Mouse (Mus musculus): Measurements from ENCODE around the gene Rnf5.

Rnf5 gene

DNA sequence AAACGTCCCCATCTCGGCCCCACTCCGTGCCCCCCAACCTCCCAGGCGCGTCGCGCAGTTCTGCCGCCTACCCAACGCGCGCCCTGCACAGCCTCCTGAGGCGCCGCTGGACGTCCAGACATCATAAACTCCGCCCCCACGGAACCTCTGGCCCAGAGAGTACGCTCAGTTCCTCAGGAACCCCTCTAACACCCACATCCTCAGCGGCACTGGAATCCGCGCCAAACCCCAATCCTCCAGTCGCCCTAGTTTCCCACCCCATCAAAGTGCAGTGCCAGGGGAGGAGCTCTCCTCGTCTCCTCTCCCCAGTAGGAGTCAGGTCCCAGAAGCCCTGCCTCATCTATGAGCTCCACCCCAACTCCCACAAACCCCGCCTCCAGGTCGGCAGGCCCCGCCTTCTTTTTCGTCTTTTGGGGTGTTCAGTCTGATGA is 28.8 kb upstream of the Rnf5 start:
- DNase-seq (ENCODE audit: low spot score in 2 of 2): peak; percentile 85 to 87

DNA sequence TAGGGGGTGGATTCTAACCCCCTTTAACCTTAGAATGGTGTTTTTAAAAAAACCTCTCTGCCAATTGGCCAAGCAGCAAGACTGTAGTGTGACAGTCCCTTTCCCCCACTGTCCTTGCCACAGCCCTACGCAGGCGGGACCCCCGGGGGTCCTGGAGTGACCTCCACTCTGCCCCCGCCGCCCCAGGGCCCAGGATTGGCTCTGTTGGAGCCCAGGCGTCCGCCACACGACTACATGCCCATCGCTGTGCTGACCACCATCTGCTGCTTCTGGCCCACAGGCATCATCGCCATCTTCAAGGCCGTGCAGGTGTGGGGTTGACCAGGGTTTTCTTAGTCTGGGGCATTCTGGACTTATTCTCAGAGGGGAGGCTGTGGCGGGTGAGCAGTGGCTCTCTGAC is 28.2 kb upstream of the Rnf5 start:
- DNase-seq (ENCODE audit: low spot score in 2 of 2): no peak

DNA sequence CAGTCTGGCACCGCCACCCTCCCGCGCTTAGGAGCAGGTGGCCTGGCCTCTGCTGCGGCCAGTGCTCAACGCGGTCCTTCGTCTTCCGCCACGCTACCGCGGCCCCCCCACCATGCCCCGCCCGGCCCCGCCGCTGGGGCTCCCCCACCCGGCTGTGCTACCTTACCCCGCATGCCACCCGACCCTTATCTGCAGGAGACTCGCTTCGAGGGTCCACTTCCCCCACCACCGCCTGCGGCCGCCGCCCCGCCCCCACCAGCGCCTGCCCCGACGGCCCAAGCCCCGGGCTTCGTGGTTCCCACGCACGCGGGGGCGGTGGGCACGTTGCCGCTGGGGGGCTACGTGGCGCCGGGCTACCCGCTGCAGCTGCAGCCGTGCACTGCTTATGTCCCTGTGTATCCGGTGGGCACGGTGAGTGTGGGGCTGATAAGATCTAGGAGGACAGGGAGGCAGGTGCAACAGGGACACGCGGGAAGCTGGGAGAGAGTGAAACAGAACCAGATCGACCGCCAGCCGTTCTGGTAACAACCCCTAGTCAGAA is 27.3 kb upstream of the Rnf5 start:
- no peak for DNase-seq (ENCODE audit: low spot score in 2 of 2)

DNA sequence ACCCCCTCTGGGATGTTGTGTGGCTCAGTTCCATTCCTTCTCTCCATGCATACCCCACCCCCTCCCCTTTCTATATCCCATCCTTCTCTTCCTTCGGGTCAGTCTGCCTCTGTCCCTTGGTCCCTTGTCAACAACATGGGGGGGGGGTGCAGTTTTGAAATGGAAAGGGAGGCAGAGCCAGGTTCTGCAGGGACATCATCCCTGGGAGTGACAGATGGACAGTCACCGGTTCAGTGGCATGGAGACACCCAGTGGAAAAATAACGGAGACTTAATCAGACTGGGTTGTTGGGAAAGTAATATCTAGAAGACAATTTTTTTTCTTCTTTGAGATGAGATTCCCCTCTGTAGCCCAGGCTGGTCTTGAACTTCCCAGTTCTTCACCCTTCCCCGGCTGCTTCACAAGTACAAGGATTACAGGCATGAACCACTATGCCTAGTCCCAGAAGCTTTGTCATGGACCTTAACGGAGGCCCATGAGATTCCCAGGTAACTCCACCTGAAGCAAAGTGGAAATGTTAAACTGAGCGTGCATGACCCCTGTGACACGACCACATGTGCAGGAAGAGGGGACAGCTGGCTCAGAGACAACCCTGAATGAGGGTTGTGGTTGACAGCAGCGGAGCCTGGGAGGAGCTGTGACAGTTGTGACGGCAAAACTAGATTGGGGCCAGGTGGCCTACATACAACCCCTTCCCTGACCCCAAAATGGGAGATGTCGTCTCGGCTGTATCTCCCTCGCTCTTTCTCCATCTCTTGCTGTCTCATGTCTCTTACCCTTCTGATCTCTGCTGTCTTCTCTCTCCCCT is 26.5 kb upstream of the Rnf5 start:
- DNase-seq (ENCODE audit: low spot score in 2 of 2): no peak

DNA sequence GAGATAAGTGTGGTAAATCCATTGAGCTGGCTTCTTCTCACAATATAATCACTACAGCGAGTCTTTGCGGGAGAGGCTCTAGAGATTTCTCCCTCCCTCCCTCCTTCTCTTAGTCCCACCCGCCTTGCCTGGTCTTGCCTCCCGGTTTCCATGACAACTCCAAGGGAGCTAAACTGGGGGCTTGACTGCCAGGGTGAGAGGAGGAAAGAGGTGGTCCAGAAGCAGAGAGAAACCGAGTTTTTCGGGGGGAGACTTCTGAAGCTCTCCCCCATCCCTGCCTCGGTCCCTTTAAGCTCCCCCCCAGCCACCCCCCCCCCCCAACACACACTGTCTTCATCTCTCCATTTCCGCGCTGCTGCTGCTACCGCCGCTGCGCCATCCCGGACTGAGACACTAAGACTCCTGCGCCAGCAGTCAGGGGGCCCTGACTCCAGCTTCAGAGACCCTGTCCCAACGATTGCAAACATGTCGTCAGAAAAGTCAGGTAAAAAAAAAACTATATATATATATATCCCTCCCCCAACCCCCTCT is 25.8 kb upstream of the Rnf5 start, which contains the start of gene Prrt1:
Gene Prrt1 (plus strand): TSS at position 313 of the 531 bp plus-strand sequence.
- peak in 1 of 2 experiments; percentile 73 for DNase-seq (ENCODE audit: low spot score in 2 of 2)

DNA sequence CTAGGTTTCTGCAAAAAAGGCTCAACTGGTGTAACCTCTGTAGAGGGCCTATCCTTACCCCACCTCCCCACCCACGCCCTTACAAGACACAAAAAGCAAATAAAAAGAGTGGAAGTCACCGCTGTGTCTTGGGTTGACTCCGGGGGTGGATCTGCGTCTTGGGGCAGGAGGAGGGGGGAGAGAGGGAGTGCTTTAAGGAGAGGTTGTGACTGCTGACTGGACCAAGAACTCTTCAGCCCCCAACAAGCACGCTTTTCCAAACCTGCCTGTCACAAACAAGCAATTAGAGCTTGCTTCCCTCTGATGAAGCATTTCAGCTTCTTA is 25.1 kb upstream of the Rnf5 start:
- no peak for DNase-seq (ENCODE audit: low spot score in 2 of 2)

DNA sequence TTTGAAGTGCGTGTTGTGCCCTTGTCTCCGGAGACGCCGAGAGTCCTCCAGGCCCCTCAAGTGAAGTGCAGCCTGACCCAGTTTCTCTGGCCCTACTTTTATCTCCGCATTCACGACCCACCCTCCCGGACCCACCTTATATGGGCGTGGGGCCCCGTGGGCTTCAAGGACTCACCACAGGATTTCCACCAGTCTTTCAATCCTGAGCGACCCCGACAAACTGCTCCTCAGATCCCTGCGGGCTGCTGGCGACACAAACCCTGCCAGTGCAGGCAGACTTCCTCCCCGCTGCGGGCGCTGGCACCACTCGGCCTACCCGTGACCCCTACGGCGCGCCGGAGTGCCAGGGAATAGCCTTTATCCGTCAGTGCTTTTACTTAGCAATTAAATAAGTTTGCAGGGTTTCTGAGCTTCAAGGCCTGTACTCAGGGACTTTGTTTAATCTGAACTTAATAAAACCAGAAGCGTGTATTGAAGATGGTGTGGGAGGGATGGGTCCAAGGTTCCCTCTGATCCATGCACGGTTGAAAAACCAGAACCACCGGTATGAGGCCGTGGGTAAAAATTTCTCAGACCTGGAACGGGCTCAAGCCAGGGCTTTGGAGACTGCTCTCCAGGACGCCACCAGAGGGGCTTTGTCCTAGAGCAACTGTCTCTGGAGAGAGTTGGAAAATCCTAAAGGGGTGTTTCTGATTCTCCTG is 24.6 kb upstream of the Rnf5 start, which contains the start of gene Ppt2:
Gene Ppt2 (minus strand): TSS at position 568 of the 701 bp plus-strand sequence.
- DNase-seq (ENCODE audit: low spot score in 2 of 2): no peak

DNA sequence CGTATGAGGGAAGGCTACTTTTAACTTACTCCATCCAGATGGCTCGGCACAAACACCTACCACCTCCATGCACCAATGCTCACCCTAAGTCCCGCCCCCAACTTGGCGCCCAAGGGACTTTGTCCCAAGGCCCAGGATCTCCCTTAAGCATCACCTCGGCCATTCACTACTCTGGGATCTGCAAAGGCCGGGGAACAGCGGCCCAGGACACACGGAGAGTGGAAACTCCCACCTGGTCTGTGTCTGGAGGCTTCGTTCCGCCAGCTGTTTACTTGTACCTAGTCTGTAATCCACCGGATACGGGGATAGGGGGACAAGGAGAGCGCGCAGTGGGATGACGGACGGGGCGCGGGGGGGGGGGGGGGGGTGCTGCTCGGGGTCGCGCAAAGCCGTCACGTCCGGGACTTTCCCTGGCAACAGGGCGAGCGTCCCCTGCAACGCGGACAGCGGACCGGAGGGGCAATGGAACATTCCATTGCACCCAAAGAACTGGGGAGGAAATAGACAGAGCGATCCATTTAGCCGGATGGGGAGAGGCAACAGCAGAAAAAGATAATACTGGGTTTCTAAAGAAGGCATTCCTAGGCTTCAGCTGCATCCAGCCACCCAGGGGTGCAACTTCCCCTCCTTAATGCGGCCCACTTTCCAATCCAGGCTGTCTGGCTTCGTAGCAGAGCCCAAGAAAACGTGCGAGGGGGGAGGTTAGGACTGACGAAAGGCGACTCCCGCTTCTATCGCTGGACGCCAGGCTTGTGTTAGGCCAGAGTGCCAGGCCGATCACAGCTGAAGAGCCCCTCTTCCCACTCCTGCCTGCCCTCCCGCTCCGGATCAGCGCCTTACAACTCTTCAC is 23.8 kb upstream of the Rnf5 start:
- peak; percentile 84 to 87 for DNase-seq (ENCODE audit: low spot score in 2 of 2)

DNA sequence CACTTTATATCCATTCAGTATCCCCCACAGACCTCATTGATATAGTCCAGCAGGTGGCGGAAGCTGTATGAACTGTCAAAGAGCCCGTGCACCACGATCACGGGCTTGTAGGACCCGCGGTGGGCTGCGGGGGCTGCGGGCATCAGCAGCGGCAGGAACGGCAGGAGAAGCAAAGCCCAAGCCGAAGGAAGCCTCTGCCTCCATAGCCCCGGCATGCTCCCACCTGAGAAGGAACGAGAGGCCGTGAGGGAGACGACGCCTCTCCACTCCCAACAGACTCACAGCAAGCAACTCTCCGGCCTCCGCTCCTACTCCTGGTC is 23.2 kb upstream of the Rnf5 start:
- DNase-seq (ENCODE audit: low spot score in 2 of 2): peak in 1 of 2 experiments; percentile 65

DNA sequence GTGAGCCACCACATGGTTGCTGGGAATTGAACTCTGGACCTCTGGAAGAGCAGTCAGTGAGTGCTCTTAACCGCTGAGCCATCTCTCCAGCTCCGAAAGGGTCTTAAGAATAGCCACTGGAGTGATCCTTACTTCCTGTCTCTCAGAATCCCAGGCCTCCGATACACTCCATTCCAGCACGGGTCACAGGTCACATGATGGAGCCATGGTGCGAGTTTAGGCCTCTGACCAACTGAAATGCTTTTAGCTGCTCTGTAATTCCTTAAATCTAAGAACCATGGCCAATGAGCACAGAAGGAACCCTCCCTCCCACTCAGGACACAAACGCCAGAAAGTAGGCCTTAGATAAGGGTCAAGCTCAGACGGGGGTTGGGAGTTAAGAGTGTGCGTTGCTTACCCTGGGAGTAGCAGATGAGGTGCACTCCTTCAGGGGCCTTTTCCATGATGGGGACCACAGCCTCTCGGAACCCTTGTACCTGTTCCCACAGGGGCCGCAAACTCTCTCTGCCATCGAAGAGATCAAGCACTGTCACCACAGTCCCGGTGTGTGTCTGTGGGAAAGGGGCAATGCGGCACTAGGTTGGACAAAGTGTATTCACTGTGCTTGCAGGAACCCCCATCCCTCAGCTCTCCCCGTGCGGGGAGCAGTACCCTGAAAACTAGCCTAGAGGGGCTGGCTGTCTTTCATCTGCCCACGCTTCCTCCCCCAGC is 22.7 kb upstream of the Rnf5 start:
- DNase-seq (ENCODE audit: low spot score in 2 of 2): no peak

DNA sequence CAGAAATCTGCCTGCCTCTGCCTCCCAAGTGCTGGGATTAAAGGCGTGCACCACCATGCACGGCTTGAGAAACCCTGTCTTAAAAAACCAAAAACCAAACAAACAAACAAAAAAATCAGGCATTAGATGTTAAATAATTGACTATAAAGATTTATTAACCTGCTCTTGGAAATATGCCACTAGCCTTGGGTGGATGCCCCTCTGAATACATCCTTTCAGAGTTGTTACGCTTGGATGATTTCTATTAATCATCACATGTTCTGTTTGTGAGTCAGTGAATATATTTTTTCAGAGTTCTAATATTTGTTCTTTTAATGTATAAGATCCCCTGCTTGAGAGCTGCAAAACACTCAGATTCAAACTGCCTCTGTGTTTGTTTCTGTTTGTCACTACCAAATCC is 21.5 kb upstream of the Rnf5 start:
- DNase-seq (ENCODE audit: low spot score in 2 of 2): no peak

DNA sequence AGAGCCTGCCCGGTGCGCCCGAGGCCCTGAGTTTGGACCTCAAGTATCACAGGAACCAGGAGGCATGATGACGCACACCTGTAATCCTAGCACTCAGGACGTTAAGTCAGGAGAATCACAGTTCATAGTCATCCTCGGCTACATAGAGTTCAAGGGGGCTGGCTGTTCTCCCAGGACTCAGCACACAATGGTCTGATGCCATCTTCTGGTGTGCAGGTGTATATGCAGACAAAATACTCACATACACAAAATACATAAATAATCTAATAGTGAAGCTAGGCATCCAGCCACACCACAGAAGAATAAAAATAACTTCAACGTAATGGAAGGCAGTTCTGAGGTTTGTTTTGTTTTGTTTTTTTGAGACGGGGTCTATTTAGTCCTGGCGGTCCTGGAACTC is 19.7 kb upstream of the Rnf5 start:
- DNase-seq (ENCODE audit: low spot score in 2 of 2): no peak

DNA sequence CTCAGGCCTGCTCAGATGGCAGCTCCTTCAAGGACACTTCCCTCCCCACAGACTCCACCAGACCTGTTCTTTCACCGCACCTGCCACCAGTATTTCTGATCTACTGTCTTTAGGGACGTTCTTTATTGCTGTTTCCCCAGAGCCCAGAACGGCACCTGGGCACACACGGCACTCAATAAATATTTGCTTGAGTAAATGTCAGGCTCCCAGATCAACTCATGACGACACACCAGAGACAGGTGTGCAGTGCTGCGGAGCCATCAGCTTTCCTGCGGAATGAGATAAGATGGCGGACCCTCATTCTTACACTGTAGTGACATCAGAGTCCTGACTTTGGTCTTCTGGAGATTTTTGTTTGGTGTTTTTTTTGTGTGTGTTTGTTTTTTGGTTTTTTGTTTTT is 17.5 kb upstream of the Rnf5 start:
- no peak for DNase-seq (ENCODE audit: low spot score in 2 of 2)

DNA sequence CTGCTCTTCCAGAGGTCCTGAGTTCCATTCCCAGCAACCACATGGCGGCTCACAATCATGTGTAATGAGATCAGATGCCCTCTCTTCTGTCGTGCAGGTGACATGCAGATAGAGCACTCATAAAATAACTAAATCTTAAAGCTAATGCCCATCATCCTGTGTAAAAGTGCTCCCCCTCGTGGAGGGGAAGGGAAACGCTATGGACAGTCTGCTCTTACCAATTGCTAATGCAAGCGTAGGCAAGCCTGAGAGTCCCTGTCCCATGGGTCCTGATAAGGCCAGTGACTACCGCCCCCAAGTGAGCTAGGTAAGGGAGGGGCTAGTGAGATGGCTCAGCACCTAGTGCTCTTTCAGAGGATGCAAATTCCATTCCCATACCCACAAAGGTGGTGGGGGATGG is 15.5 kb upstream of the Rnf5 start:
- peak; percentile 76 to 78 for DNase-seq (ENCODE audit: low spot score in 2 of 2)

DNA sequence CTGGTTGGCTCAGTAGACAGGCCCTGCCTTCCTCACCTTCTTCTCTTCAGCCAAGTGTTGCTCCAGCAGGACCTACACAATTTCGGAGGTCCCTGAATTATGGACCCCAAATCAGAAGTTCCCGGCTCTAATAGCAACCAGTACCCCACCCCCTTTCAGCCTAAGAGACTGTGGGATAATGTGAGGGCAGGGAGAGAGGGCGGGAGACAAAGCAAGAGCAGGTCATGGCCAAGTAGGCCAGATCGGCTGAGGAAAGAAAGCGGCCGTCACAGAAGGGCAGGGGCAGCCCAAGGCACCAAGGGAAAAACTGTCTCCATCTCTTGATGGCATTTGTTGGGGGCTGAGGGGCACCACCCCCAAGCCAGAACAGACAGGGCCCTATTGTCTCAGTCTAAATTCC is 12.4 kb upstream of the Rnf5 start, which contains the start of gene Egfl8:
Gene Egfl8 (minus strand): TSS at position 101 of the 400 bp plus-strand sequence.
- DNase-seq (ENCODE audit: low spot score in 2 of 2): no peak

DNA sequence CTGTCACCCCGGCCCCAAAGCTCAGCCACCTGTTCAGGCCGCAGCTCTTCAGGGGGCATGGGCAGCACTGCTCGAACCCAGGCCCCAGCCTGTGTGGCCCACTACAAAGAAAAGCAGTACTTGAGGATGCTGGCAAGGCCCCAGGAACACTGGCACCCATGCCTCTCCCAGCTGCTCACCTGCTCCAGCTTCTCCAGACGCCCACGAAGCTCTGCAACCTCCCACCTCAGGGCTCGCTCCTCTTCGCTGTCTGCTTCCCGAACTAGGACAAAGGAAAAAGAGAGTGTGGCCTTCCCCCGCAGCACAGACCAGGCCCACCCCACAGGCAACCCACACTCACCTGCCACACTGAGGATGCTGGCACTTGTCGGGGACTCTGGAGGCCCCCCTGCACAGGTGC is 10.3 kb upstream of the Rnf5 start:
- no peak for DNase-seq (ENCODE audit: low spot score in 2 of 2)

DNA sequence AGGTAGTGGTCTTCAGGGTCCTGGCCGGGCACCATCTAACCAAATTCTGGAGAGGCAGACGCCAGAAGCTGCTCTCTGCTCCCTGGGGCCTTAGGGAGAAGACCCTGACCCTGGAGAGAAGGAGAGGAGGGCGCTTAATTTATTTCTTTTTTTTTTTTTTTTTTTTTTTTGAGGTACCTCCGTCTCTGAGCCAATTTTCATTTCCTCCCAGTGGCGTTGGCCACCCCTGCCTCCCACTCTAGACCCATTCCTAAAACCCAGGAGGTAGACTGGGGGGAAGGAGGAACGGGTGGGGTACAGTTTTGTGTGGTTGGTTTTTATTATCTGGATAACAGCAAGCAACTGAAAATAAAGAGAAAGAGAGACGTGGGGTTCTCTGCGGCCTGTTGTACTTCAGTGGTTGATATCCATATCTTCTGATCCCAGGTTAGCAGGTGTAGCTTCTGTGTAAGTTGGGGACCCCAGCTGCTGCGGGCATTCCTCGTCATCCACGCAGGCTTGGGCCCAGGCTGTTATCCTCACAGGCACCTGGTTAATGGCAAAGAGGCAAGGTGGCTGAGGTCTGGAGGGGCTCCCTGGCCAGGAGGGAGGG is 9.7 kb upstream of the Rnf5 start:
- DNase-seq (ENCODE audit: low spot score in 2 of 2): no peak

DNA sequence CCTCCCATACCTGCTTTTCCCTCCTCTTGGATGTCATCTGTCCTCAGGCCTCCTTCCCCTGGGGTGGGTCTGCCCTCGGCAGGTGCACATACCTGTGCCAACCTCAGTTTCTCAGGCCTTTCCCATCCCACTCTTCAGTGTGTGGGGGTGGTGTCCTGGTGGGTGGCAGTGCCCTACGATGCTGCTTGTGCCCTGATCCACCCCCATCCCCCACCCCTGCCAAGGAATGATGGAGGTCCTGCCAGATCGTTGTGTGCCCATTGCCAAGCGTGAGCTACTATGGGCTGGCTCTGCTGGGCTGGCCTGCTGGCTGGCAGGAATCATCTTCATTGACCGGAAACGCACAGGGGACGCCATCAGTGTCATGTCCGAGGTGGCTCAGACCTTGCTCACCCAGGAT is 7.6 kb upstream of the Rnf5 start:
- DNase-seq (ENCODE audit: low spot score in 2 of 2): no peak

DNA sequence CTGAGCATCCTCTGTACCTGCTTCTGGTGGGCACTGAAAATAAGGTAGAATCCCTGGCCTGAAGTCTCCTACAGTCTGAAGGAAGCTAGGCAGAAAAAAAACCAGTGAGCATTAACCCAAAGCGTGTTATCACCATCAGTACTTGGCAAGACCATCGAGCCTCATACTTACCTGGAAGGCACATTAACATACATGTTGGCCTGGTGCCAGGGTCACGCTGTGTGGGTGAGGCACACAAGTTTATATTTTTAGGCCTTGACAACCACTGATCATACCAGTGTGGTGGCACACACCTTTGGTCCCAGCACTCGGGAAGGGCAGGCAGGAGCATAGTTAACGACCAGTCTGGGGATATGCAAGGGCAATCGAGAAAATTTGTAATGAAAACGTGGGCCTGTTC is 4.5 kb upstream of the Rnf5 start:
- no peak for DNase-seq (ENCODE audit: low spot score in 2 of 2)

DNA sequence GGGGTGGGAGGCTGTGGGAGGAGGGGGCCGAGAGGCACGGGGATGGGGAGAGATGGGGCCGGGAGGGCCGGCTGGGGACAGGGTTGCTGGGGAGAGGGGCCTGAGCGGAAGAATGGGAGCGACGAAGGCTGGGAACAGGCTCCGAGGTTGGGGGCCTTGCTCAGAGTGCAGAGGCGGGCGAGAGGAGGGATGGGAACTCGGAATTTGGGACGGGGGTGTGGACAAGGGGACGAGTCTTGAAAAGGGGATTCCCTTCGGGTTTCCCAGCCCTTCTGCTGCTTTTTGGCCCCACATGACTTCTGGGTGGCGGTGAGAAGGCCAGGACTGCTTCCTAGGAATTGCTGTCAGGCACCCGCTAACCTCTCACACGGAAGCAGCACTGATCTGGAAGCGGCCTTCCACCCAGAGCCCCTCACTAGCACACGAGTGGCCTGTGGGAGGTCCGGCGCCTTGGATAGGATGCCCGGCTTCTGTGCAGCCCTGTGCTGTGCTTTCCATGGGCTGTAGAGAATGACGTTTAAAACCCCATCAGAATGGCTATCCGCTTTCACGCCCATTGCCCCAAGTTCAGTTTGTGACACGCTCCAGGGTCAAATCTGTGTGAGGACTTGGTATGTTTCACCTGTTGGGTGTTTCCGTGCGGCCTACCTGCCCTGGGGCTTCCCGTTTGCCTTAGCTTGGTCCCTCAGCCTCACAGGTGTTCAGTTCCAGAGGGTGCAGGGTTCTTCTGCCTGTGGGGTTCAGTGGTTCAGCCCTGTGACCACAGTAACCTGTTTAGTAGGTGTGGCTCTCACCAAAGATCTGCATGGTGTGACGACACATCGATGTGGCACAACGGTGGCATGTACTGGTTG is 2.9 kb upstream of the Rnf5 start:
- DNase-seq (ENCODE audit: low spot score in 2 of 2): no peak

All from right cerebral cortex, adult 2 months (tissue).